Mouse (Mus musculus) CH12.LX (cell line): ENCODE results near the gene Fgf11.

Experiments
- BHLHE40 ChIP-seq: IDR thresholded peaks from 2 replicates; pipeline ENCODE4 v1.6.1; 2011; ENCODE audit warnings: mild to moderate bottlenecking, low read depth, low read length, improper control_type of control experiment
- CHD1 ChIP-seq: IDR thresholded peaks from 2 replicates; pipeline ENCODE4 v1.6.1; 2012; ENCODE audit warnings: low read depth, low read length, improper control_type of control experiment, inconsistent platforms
- CTCF ChIP-seq, 2 experiments: IDR thresholded peaks in 1 of 2; conservative IDR thresholded peaks in 1 of 2; 2 replicates each; pipeline ENCODE4 v1.5.1; 2011 to 2012; ENCODE audit warnings: low read depth in 2 of 2, low read length in 2 of 2, improper control_type of control experiment in 1 of 2, inconsistent platforms in 1 of 2, mild to moderate bottlenecking in 1 of 2, moderate library complexity in 1 of 2
- HCFC1 ChIP-seq: IDR thresholded peaks from 2 replicates; pipeline ENCODE4 v1.6.1; 2012; ENCODE audit warnings: low read depth, mild to moderate bottlenecking, inconsistent platforms, low read length, improper control_type of control experiment
- JUND ChIP-seq: conservative IDR thresholded peaks from 2 replicates; pipeline ENCODE4 v1.6.1; 2011; ENCODE audit warnings: low read depth, low read length, improper control_type of control experiment
- MAFK ChIP-seq: IDR thresholded peaks from 2 replicates; pipeline ENCODE4 v1.6.1; 2011; ENCODE audit warnings: low read length, improper control_type of control experiment; ENCODE audit not compliant: insufficient replicate concordance
- MAX ChIP-seq: IDR thresholded peaks from 2 replicates; pipeline ENCODE4 v1.6.1; 2011; ENCODE audit warnings: low read length, improper control_type of control experiment
- NRF1 ChIP-seq: IDR thresholded peaks from 2 replicates; pipeline ENCODE4 v1.6.1; 2014; ENCODE audit warnings: low read depth, mild to moderate bottlenecking, inconsistent platforms, low read length, improper control_type of control experiment, moderate library complexity
- POLR2A ChIP-seq: IDR thresholded peaks from 2 replicates; pipeline ENCODE4 v1.6.1; 2011; ENCODE audit warnings: low read depth, mild to moderate bottlenecking, improper control_type of control experiment, low read length
- UBTF ChIP-seq: IDR thresholded peaks from 2 replicates; pipeline ENCODE4 v1.6.1; 2012; ENCODE audit warnings: low read depth, mild to moderate bottlenecking, inconsistent platforms, low read length, improper control_type of control experiment, moderate library complexity
- ZMIZ1 ChIP-seq: IDR thresholded peaks from 2 replicates; pipeline ENCODE4 v1.6.1; 2012; ENCODE audit warnings: low read depth, mild to moderate bottlenecking, inconsistent platforms, low read length, improper control_type of control experiment

- TF ChIP-seq MAX (no peak), HCFC1 (no peak), CTCF (conservative IDR thresholded peaks at IDR 0.05 in 1 of 2, IDR thresholded peaks at IDR 0.05 in 1 of 2; ENCODE audit: low read depth in 2 of 2, low read length in 2 of 2) (no peak), JUND (no peak), UBTF (no peak), POLR2A (no peak), NRF1 (no peak), ZMIZ1 (no peak), BHLHE40 (no peak), MAFK (no peak), CHD1 (no peak)
Observed at GRCm38 (mm10) chr11:69787306-69787705, 14.4 kb downstream of the Fgf11 start.
